Mouse (Mus musculus) heart, embryonic 14.5 days (tissue): ENCODE data around the gene Cdkl3. TPM values are rescaled to one million over a fixed set of nuclear protein-coding genes. Genes with fewer than 3 reads are reported as not detected.
A peak's percentile ranks its signal among the peaks of the same experiment; 100 is the strongest.

Experiments
- ATAC-seq: fragments of 200-750 bp; cut with Nextera tagmentation; 2 replicates; pipeline ENCODE4 v1.8.0; 2017; ENCODE audit warnings: low read depth, moderate TSS enrichment; ENCODE audit not compliant: insufficient number of reproducible peaks, insufficient read depth, low FRiP score
- H3K27ac ChIP-seq, 2 experiments: fragments of 200-500 bp in 1 of 2; fragments of 300-500 bp in 1 of 2; sonication (generic) in 1 of 2; replicated peaks in 1 of 2; 2 replicates each; pipeline ENCODE4 v1.5.1; 2012 to 2014; ENCODE audit warnings: low read depth in 2 of 2, low read length in 2 of 2, control low read depth in 1 of 2, mild to moderate bottlenecking in 1 of 2, mixed read lengths in 1 of 2; ENCODE audit not compliant: control insufficient read depth in 1 of 2, insufficient read depth in 1 of 2
- H3K27me3 ChIP-seq: fragments of 300-500 bp; sonication (generic); 2 replicates; pipeline ENCODE4 v1.6.1; 2014; ENCODE audit warnings: mild to moderate bottlenecking, low read length, control low read depth; ENCODE audit not compliant: control insufficient read depth, insufficient read depth
- H3K36me3 ChIP-seq: fragments of 300-500 bp; sonication (generic); 2 replicates; pipeline ENCODE4 v1.6.1; 2014; ENCODE audit warnings: mild to moderate bottlenecking, control low read depth, low read length, mixed read lengths; ENCODE audit not compliant: control insufficient read depth, insufficient read depth
- H3K4me1 ChIP-seq, 2 experiments: fragments of 200-500 bp in 1 of 2; fragments of 300-500 bp in 1 of 2; sonication (generic) in 1 of 2; 2 replicates each; pipeline ENCODE4 v1.6.1; 2012 to 2014; ENCODE audit warnings: low read length in 2 of 2, control low read depth in 1 of 2, mixed read lengths in 1 of 2; ENCODE audit not compliant: control insufficient read depth in 2 of 2, insufficient read depth in 2 of 2
- H3K4me2 ChIP-seq: fragments of 300-500 bp; sonication (generic); 2 replicates; pipeline ENCODE4 v1.6.1; 2014; ENCODE audit warnings: mild to moderate bottlenecking, low read length
- H3K4me3 ChIP-seq, 2 experiments: fragments of 200-500 bp in 1 of 2; fragments of 300-500 bp in 1 of 2; sonication (generic) in 1 of 2; 2 replicates each; pipeline ENCODE4 v1.5.1; 2012 to 2014; ENCODE audit warnings: low read length in 2 of 2, mild to moderate bottlenecking in 2 of 2, control low read depth in 1 of 2, low read depth in 1 of 2, moderate library complexity in 1 of 2; ENCODE audit not compliant: control insufficient read depth in 1 of 2, insufficient read depth in 1 of 2
- H3K9ac ChIP-seq: fragments of 300-500 bp; sonication (generic); 2 replicates; pipeline ENCODE4 v1.6.1; 2014; ENCODE audit warnings: mild to moderate bottlenecking, low read length
- H3K9me3 ChIP-seq: fragments of 300-500 bp; sonication (generic); 2 replicates; pipeline ENCODE4 v1.6.1; 2016; ENCODE audit warnings: low read length, control low read depth; ENCODE audit not compliant: control insufficient read depth
- WGBS: fragments of 180-500 bp; shearing (Covaris S2); extraction: QIAGEN DNeasy Blood & Tissue Kit; methylation state at CpG from one replicate; pipeline ENCODE4 v1.1.7; 2014; 5-methylcytosine and 5-hydroxymethylcytosine counted together
- polyA plus RNA-seq: library from polyadenylated mRNA; unstranded; fragments of >200 nt; fragmentation: Nextera tagmentation; extraction: Ambion mirVana; gene quantifications from 2 replicates; pipeline ENCODE4 v1.2.1, GENCODE M21; 2014

Gene Cdkl3
- polyA plus RNA-seq, 1 experiment from 2014 or later = 9.1 TPM

DNA sequence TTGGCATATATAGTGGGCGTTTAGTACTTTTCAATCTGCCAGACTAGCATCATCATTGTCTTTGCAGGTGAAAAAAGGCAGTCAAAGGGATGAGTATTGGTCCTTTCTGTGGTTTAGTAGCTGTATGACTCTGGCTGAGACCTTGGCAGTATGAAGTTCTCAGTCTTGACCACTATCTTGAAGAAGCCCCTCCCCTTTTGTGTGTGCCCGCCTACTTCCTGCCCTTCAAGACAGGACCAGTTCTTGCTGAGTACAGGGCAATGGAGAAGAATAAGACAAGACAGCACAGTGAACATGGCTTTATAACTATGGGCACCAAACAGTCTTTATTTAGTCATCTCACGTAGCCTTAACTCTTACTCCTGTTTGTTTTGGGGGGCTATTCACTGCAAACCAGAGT is 93.0 kb downstream of the Cdkl3 start:
- H3K4me1 ChIP-seq = peaks cover 8 to 30% of the 10 kb centered on the region in 2 experiments
- ATAC-seq = no peak

DNA sequence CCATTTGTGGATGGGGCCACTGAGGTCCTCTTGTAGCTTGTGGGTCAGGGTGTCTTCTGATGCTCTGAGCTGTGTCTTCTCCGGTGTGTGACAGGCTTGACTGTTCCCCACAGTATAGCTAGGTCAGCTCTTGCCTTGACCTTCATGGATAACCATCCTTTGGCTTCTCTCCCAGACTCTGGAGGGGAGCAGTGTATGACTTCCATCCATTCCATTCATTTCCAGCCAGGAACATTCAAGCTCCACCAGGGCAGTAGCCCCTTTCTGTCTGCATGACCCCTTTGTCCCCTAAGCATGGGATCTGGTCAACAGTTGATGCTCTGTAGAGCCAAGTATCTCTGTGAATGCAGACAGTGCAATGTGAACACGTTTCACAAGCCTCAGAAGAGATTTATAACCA is 93.6 kb downstream of the Cdkl3 start:
- peak overlapping the region; percentile 63 for H3K4me2 ChIP-seq
- H3K4me1 ChIP-seq = peaks cover 8 to 32% of the 10 kb centered on the region in 2 experiments
- H3K9ac ChIP-seq = peak overlapping the region; percentile 68
- no peaks in the 10 kb centered on the region for H3K9me3 ChIP-seq
- WGBS = 85% methylated on average over 2 of the region's 2 CpGs
- H3K27ac ChIP-seq = peak overlapping the region; percentile 91 to 100
- H3K4me3 ChIP-seq = peak overlapping the region in 1 of 2 experiments; percentile 72; a peak in 2 of 4 replicates
- no peaks in the 10 kb centered on the region for H3K36me3 ChIP-seq
- no peak for ATAC-seq
- no peaks in the 10 kb centered on the region for H3K27me3 ChIP-seq

More for the DNA sequence above, 93.0 kb downstream of the Cdkl3 start:
- no peak overlapping the region for H3K4me2 ChIP-seq
- H3K9me3 ChIP-seq = no peaks in the 10 kb centered on the region
- H3K4me3 ChIP-seq = no peak overlapping the region
- H3K27ac ChIP-seq = no peak overlapping the region
- WGBS = 69% methylated on average over 3 of the region's 3 CpGs
- no peaks in the 10 kb centered on the region for H3K36me3 ChIP-seq
- no peak overlapping the region for H3K9ac ChIP-seq
- H3K27me3 ChIP-seq = no peaks in the 10 kb centered on the region

GRCm38 (mm10) chr11:52098398-52098946 is 94.5 kb downstream of the Cdkl3 start, which contains the start of gene Ppp2ca:
Gene Ppp2ca, plus strand, starts transcription at chr11:52098681.
- Histone ChIP-seq H3K4me1 (peaks cover 8 to 38% of the 10 kb centered on the region in 2 experiments), H3K4me2 (peak within 1 kb of the TSS; percentile 82), H3K27me3 (no peaks in the 10 kb centered on the region), H3K36me3 (no peaks in the 10 kb centered on the region), H3K27ac (peak within 1 kb of the TSS; percentile 99 to 100), H3K4me3 (peak within 1 kb of the TSS; percentile 72 to 97), H3K9me3 (no peaks in the 10 kb centered on the region), H3K9ac (peak within 1 kb of the TSS; percentile 96)
- under 1% methylated on average over 51 of the region's 53 CpGs for WGBS
- peak; percentile 98 for ATAC-seq

DNA sequence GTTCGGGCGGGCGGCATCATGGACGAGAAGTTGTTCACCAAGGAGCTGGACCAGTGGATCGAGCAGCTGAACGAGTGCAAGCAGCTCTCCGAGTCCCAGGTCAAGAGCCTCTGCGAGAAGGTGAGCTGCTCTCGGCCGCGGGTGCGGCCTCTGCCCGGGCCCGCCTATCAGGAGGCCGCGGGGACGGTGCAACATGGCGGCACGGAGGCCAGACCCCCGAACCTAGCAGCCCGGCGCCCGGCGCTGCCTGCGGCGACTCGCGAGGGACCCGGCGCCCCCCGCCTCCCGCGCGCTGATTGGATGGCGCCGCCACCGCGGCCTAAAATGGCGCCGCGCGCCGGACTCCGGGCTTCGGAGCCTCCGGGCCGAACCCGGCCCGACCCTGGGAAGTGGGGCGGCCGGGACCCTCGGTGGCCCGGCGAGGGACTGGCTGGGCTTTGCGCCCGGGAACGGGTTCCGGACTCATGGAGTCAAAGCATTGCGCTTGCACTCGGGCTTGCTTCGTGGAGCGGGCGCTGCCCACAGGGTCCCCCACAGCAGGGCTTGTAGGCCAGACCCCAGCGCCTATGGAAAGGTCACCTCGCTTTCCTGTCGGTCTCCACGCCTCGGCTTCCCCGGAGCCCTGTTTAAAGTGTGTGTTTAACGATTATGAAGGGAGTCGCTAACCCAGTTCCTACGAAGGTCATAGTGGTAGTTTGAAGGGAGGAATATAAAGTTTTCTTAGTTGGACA is 95.2 kb downstream of the Cdkl3 start:
- peak overlapping the region; percentile 82 for H3K4me2 ChIP-seq
- no peaks in the 10 kb centered on the region for H3K9me3 ChIP-seq
- peak overlapping the region; percentile 99 to 100 for H3K27ac ChIP-seq
- peak overlapping the region; percentile 72 to 97 for H3K4me3 ChIP-seq
- peak; percentile 78 for ATAC-seq
- peaks cover 9 to 43% of the 10 kb centered on the region in 2 experiments for H3K4me1 ChIP-seq
- no peaks in the 10 kb centered on the region for H3K27me3 ChIP-seq
- under 1% methylated on average over 67 of the region's 72 CpGs for WGBS
- H3K36me3 ChIP-seq = no peaks in the 10 kb centered on the region
- H3K9ac ChIP-seq = peak overlapping the region; percentile 96

- H3K4me2 ChIP-seq = peak overlapping the region; percentile 82
- peaks cover 11 to 49% of the 10 kb centered on the region in 2 experiments for H3K4me1 ChIP-seq
- ATAC-seq = no peak
- peak overlapping the region; percentile 99 to 100; a peak in 3 of 4 replicates for H3K27ac ChIP-seq
- H3K9ac ChIP-seq = peak overlapping the region; percentile 96
- under 1% methylated on average over 7 of the region's 7 CpGs for WGBS
- no peaks in the 10 kb centered on the region for H3K9me3 ChIP-seq
- H3K27me3 ChIP-seq = no peaks in the 10 kb centered on the region
- H3K4me3 ChIP-seq = peak overlapping the region; percentile 72 to 97
- H3K36me3 ChIP-seq = no peaks in the 10 kb centered on the region
These were observed 95.8 kb downstream of the Cdkl3 start for GRCm38 (mm10) chr11:52099771-52100219.

- WGBS = 69% methylated on average over 4 of the region's 4 CpGs
- no peak for ATAC-seq
- peaks cover 6 to 51% of the 10 kb centered on the region in 2 experiments for H3K4me1 ChIP-seq
These were observed 99.0 kb downstream of the Cdkl3 start for GRCm38 (mm10) chr11:52102977-52103376.

GRCm38 (mm10) chr11:52105503-52105902 is 101.5 kb downstream of the Cdkl3 start:
- H3K9me3 ChIP-seq = no peaks in the 10 kb centered on the region
- no peak overlapping the region for H3K9ac ChIP-seq
- H3K4me3 ChIP-seq = no peak overlapping the region
- peaks cover 2 to 53% of the 10 kb centered on the region in 2 experiments; a peak in 3 of 4 replicates for H3K4me1 ChIP-seq
- peak; percentile 66; the same call in 1 of the 2 replicates for ATAC-seq
- peak overlapping the region; percentile 39 for H3K4me2 ChIP-seq
- H3K27me3 ChIP-seq = no peaks in the 10 kb centered on the region
- no peaks in the 10 kb centered on the region for H3K36me3 ChIP-seq
- H3K27ac ChIP-seq = peak overlapping the region in 1 of 2 experiments; percentile 55; a peak in 2 of 4 replicates

More at GRCm38 (mm10) chr11:52102977-52103376, 99.0 kb downstream of the Cdkl3 start:
- no peak overlapping the region for H3K9ac ChIP-seq
- no peaks in the 10 kb centered on the region for H3K9me3 ChIP-seq
- no peaks in the 10 kb centered on the region for H3K36me3 ChIP-seq
- H3K4me2 ChIP-seq = 0 out of 2 replicates have a peak overlapping the region, but pooled peaks have one; percentile 5
- H3K27me3 ChIP-seq = no peaks in the 10 kb centered on the region
- H3K4me3 ChIP-seq = no peak overlapping the region
- no peak overlapping the region for H3K27ac ChIP-seq
